Mouse (Mus musculus): Measurements from ENCODE around the gene Epm2aip1. TPM values are rescaled to one million over a fixed set of nuclear protein-coding genes. Genes with fewer than 3 reads are reported as not detected.

Epm2aip1 gene
- total and polyA plus RNA-seq, 3 experiments = 7.7 to 44.2 (median 33.5) TPM

Other genes starting within 250 kb of the Epm2aip1 start
- gene Ccrl2, start 214.4 kb upstream of the Epm2aip1 start, total RNA-seq (2021) = 10 to 100 TPM in 1 of 2 experiments, 1 to 10 TPM in 1; 8.0 to 10.1 TPM
- 4.8 and 5.2 TPM in 2 replicates for gene Ccrl2, start 214.4 kb upstream of the Epm2aip1 start, polyA plus RNA-seq (2012; rRNA removed)
- 10 to 100 TPM; 51.4 to 60.7 TPM for gene Lrrfip2, start 154.3 kb upstream of the Epm2aip1 start, total RNA-seq (2021)
- 10.7 and 11.6 TPM in 2 replicates for gene Lrrfip2, start 154.3 kb upstream of the Epm2aip1 start, polyA plus RNA-seq (2012; rRNA removed)
- 10 to 100 TPM; 15.0 to 17.5 TPM for gene Mlh1, start 138 bp upstream of the Epm2aip1 start, total RNA-seq (2021)
- 11.0 and 13.2 TPM in 2 replicates for gene Mlh1, start 138 bp upstream of the Epm2aip1 start, polyA plus RNA-seq (2012; rRNA removed)
- gene Trank1, start 39.8 kb downstream of the Epm2aip1 start, total RNA-seq (2021) = 10 to 100 TPM; 37.5 to 84.7 TPM
- gene Trank1, start 39.8 kb downstream of the Epm2aip1 start, polyA plus RNA-seq (2012; rRNA removed) = 51.5 and 57.8 TPM in 2 replicates
- gene Dclk3, start 167.2 kb downstream of the Epm2aip1 start, total RNA-seq (2021) = 1 to 10 TPM in 1 of 2 experiments, under 1 TPM in 1; 0.69 to 1.7 TPM
- 0.40 and 0.85 TPM in 2 replicates for gene Dclk3, start 167.2 kb downstream of the Epm2aip1 start, polyA plus RNA-seq (2012; rRNA removed)

Data from adrenal gland, adult 2 months (tissue).